Mouse (Mus musculus) heart, adult 2 months (tissue): ENCODE measurements at regions not wholly inside any gene's neighbourhood (a gene's known extent, or its start where the extent isn't known, plus 50 kb on each side); places are given as distances from the start of the nearest gene placed in this dataset.

ENCODE experiments used
- CTCF ChIP-seq: fragments of 200-600 bp; IDR thresholded peaks from 2 replicates; pipeline ENCODE4 v1.8.1; 2022; ENCODE audit warnings: antibody characterized with exemption, mild to moderate bottlenecking, moderate library complexity
- EP300 ChIP-seq: fragments of 200-500 bp; IDR thresholded peaks from 2 replicates; pipeline ENCODE4 v1.6.1; 2011; ENCODE audit warnings: low read depth, low read length, control low read depth; ENCODE audit not compliant: insufficient read depth

DNA sequence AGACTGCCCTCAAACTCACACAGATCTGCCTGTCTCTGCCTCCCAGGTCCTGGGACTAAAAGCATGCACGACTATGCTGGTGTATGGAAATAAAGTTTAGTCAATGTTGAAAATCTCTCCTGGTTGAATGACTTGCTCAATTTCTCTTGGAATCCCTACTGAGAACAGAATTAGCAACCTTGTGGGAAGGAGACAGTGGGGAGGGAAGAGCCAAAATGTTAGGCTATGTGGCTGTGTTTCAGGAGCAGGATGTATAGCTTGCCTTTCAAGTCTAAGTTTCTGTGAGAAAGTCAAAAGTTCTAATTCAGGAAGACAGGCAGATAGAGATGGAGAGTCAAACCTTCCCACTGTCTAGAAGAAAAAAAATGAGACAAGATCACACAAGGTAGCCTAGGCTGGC lies 168.3 kb upstream of the Creb1 start:
- TF ChIP-seq EP300 (no peak), CTCF (no peak)
